Mouse (Mus musculus): Measurements from ENCODE around the gene Asl.
A peak's percentile ranks its signal among the peaks of the same experiment; 100 is the strongest.

The Asl gene

DNA sequence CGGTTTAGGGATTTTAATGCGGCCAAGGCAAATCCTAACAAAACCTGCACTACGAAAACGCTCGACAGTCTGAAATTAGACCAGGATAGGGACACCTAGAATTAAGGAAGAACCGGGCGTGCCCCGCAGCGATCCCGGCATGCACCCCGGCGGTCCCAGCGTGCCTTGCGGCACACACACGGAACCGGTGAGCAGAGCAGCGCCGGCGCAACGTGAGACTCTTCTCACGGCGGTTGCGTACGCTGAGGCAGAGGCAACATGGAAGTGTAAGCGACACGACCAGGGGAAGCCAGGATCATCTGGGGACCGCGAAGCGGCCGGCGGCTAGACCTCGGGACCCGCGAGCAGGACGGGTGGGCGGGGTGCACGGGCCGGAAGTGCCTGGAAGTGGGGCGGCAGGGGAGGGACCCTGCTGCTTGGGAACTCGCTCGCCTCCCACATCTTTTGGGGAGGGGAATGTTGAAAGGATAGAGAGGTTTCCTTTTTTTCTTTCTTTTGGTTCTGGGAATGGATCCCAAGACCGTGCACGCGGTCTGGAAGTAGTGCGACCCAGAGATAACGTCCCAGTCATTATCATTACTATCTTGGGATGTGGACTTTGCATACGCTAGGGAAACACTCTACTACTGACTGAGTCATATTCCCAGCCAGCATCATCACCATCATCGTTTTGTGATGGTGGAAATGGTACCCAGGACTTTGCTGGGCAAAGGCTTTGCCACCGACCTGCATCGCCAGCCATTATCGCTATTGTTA lies at the start of gene Asl, which contains the start of gene Crcp:
Asl (minus strand) TSS at position 106 of the 756 bp plus-strand sequence.
Crcp (plus strand) TSS at position 149 of the 756 bp plus-strand sequence.
- DNase-seq (ENCODE audit: low spot score): peak; percentile 70

GRCm38 (mm10) chr5:130078834-130079156 lies 49.7 kb upstream of the Asl start:
- DNase-seq (ENCODE audit: low spot score): no peak

- no peak for DNase-seq (ENCODE audit: low spot score)
Measured at GRCm38 (mm10) chr5:130078096-130078833, 49.2 kb upstream of the Asl start.

- no peak for DNase-seq (ENCODE audit: low spot score)
Measured at GRCm38 (mm10) chr5:130076396-130076795, 47.3 kb upstream of the Asl start.

GRCm38 (mm10) chr5:130074491-130074890 lies 45.4 kb upstream of the Asl start:
- DNase-seq (ENCODE audit: low spot score): no peak

DNA sequence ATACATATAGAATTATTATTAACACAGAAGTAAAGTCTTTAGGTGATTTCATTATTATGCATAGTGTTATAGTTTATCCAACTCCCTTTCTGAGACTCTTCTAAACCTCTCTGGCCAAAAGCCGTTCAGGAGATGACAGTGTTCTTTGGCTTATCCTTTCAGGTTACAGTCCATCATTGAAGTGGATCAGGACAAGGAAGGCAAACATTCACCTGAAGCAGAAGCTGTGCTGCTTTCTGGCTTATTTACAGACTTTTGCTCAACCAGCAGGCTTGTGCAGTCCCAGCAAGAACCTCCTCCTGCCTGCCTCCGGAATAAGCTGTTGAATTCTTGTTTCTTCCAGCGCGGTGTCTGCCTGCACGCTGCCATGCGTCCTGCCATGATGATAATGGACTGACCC lies 44.0 kb upstream of the Asl start, which contains the start of gene Tpst1:
Tpst1 (plus strand) TSS at position 301 of the 400 bp plus-strand sequence.
- no peak for DNase-seq (ENCODE audit: low spot score)

DNA sequence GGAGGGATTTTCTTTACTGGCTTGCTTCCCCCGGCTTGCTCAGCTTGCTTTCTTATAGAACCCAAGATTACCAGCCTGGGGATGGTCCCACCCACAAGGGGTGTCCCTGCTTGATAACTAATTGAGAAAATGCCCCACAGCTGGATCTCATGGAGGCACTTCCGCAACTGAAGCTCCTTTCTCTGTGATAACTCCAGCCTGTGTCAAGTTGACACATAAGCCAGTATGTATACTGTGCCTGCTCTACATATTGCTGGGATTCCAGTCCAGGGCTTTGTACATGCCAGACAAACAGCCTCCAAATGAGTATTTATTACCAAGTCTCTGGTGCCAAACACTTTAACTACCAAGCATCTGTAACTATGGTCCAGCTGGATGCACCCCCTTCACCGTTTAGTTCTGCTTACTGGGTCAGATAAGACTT lies 38.8 kb upstream of the Asl start:
- no peak for DNase-seq (ENCODE audit: low spot score)

GRCm38 (mm10) chr5:130065579-130065978 lies 36.5 kb upstream of the Asl start:
- DNase-seq (ENCODE audit: low spot score): no peak

- DNase-seq (ENCODE audit: low spot score): no peak
Measured at GRCm38 (mm10) chr5:130063760-130064159, 34.7 kb upstream of the Asl start.

GRCm38 (mm10) chr5:130062096-130062495 lies 33.0 kb upstream of the Asl start:
- DNase-seq (ENCODE audit: low spot score): no peak

GRCm38 (mm10) chr5:130060329-130060665 lies 31.2 kb upstream of the Asl start:
- no peak for DNase-seq (ENCODE audit: low spot score)

DNA sequence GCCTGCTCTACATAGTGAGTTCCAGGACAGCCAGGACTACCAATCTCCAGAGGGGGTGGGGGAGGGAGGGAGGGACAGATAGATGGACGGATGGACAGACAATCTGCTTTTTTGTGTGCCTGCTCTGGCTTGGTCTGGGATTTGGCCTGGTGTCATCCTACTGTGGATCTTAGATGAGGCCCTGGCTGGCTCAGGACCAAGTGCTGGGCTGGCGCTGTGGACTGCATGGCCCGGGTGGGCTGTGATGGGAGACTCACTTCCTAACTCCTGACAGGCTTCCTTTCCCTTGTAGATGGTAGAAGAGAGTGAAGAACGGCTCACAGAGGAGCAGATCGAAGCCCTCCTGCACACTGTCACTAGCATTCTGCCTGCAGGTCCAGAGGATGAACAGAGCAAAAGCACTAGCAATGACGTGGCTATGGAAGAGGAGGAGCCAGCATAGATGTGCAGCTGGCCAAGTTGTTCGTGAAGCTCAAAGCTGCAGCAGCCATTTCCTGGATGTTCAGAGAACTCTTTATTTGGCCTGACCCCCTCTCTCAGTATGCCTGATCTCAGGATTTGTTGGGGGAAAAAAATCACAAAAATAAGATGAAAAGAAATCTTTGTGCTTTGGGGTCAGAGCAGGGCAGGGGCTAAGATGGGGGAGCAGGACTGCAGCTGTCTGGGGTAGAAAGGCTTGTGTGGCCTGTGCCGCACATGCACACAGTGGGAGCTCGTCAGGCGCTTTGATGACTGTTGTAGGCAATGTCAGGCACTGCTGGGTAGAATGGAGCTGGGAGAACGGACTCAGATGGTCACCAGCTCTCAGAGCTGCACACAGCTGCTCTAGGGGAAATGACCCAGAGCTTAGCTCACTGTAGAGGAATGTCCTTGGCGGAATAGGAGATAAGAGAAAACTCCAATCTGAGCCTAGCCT lies 30.6 kb upstream of the Asl start:
- DNase-seq (ENCODE audit: low spot score): no peak

GRCm38 (mm10) chr5:130056303-130056702 lies 27.3 kb upstream of the Asl start:
- DNase-seq (ENCODE audit: low spot score): no peak

- DNase-seq (ENCODE audit: low spot score): no peak
Measured at GRCm38 (mm10) chr5:130055688-130056087, 26.6 kb upstream of the Asl start.

DNA sequence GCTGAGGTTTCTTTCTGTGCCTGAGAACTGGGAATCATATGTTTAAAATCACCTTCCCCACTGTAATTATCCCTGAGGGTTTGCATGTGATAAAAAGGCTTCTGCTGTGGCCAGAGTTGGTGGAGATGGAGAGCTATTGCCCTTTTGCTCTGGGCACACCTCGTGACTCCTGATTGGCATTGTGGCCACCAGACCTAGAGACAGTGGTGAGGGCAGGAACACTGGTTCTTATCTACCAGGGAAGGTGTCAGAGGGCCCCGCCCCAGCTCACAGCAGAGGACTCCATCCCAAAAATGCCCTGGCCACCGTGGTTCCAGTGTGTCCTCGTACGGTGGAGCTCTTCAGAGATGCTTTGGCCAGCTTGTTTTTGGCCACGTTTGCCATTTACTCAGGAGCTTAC lies 23.9 kb upstream of the Asl start:
- no peak for DNase-seq (ENCODE audit: low spot score)

GRCm38 (mm10) chr5:130052510-130052909 lies 23.5 kb upstream of the Asl start:
- no peak for DNase-seq (ENCODE audit: low spot score)

DNA sequence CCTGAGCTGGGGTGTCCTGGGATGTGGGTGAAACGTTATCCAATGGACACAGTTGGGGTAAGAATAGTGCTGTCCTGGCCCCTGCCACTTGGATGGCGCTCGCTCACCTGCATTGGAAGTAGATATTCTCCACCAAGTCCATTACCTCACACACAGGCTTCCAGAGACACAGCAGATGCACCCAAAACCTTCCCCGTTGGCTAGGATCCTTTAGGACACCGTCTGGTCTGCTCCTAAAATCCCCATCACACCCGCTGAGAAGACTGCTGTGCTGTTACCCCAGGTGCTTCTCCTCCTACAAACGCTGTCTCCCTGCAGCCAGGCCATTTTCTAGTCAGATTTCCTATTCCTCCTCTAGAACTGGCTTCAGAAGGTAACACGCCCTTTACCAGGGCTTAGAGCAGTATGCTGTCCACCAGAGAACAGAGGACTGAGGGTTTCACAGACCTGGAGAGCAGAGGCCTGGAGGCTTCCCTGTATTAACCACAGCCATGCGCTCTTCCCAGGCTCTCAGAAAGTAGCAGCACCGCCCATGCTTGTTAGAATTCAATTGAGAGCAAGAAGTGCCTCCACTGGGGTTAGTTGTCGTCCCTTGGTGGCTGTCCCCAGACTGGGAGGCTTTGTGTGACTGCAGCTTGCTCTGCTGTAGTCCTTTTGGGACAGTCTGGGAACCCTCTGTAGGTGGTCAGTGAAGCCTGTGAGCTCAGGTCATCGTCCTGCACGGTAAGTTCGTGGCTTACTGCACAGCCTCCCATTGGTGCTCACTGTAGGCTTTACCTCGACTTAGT lies 22.2 kb upstream of the Asl start:
- DNase-seq (ENCODE audit: low spot score): no peak

DNA sequence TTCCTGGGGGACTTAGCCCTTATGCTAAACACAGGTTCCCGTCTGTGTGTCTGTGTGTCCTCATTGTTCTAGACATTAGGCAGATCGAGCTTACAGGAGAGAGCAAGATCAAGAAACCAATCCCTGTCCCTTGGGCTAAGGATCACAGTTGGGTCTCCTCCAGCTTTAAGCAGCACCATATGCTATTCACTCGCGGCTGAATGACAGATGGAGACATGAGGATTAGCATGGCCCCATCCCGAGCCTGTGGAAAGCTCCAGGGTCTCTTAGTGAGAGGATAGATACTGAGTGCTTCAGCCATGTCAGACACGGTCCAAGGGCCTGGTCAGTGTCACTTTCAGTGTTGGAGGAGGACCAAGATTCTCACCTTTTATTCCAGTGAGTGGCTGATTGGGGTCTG lies 21.4 kb upstream of the Asl start:
- DNase-seq (ENCODE audit: low spot score): no peak

- DNase-seq (ENCODE audit: low spot score): no peak
Measured at GRCm38 (mm10) chr5:130048786-130049520, 19.9 kb upstream of the Asl start.

DNA sequence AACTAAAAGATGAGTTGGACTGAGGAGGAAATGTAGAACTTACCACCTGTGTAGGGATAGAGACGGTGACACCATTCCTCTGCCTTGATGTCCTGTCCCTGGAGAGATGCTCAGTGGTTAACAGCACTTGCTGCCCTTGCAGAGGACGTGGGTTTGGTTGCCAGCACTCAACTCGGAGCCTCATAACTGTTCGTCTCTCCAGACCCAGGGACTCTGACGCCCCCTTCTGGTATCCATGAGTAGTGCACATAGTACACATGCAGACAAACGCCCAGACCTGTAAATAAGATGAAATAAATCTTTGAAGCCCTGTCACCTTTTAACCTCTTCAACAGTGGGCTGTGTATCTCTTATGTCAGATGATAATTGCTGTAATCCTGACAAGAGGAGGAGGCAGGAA lies 18.0 kb upstream of the Asl start:
- DNase-seq (ENCODE audit: low spot score): no peak

DNA sequence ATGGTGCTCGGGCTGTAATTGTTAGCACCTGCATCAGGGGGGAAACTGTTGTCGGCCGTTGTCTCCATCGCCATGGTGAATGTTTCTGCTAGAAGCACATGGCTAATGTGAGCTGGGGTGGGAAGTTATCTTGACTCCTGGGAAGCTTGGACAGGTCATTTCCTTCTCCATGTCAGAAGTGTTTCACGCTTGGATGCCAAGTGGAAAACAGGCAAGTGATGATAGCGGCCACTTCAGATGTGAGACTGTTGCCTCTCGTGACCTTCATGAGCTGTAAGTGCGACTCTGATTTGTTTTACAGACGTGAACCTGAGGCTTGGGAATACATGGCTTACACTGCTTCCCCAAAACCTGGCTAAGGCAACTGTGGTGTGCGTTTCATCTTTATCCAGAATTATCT lies 17.5 kb upstream of the Asl start:
- no peak for DNase-seq (ENCODE audit: low spot score)

All from ovary, postnatal 14 days (tissue).